ENCODE assay signal across 8 mouse cellular contexts in genomic region chr12:83486671-83487461, GRCm38 (mm10). TPM values are rescaled to one million over a fixed set of nuclear protein-coding genes. Genes with fewer than 3 reads are reported as not detected.
A peak's percentile ranks its signal among the peaks of the same experiment; 100 is the strongest.
DNase-seq lines count a peak whose midpoint lies in the region; ATAC-seq and TF ChIP-seq lines count a peak whose summit lies in the region.

No protein-coding gene starts in this region.

- no peaks in the 10 kb centered on the region; the same call in 1 of the 2 replicates for H3K4me1 ChIP-seq in embryonic fibroblast, embryonic 13.5 days (ENCODE audit: control insufficient read depth, insufficient read depth, low read length)
- peaks cover 12 to 34% of the 10 kb centered on the region in 2 experiments for H3K4me1 ChIP-seq in heart, embryonic 14.5 days (ENCODE audit: control insufficient read depth in 2 of 2, insufficient read depth in 2 of 2, low read length in 2 of 2)
- H3K4me1 ChIP-seq in kidney, embryonic 16.5 days (ENCODE audit: insufficient read depth, low read length) = peaks cover 32% of the 10 kb centered on the region
- H3K4me1 ChIP-seq in lung, adult 2 months (ENCODE audit: control insufficient read depth, insufficient read depth, low read length) = peaks cover 2% of the 10 kb centered on the region; the same call in 1 of the 2 replicates
- H3K4me1 ChIP-seq in olfactory bulb, adult 2 months (ENCODE audit: control insufficient read depth, insufficient read depth, low read length) = peaks cover 6% of the 10 kb centered on the region; the same call in 1 of the 2 replicates

- TF ChIP-seq CTCF in embryonic fibroblast, embryonic 13.5 days (IDR thresholded peaks at IDR 0.05; ENCODE audit: borderline replicate concordance, insufficient read depth, low read length) = no peak
- no peak for TF ChIP-seq CTCF in lung, adult 2 months (IDR thresholded peaks at IDR 0.05; ENCODE audit: insufficient read depth, low read length)
- 0 out of 2 replicates have a peak, but pooled peaks have one; percentile 4 for TF ChIP-seq CTCF in olfactory bulb, adult 2 months (IDR thresholded peaks at IDR 0.05; ENCODE audit: insufficient read depth, low read depth, low read length)

- peak; percentile 37; the same call in 1 of the 2 replicates for ATAC-seq in heart, embryonic 14.5 days (ENCODE audit: insufficient number of reproducible peaks, insufficient read depth, low FRiP score, low read depth)
- ATAC-seq in kidney, embryonic 16.5 days (ENCODE audit: low FRiP score, low TSS enrichment) = peak; percentile 79

- WGBS in heart, embryonic 14.5 days = under 1% methylated on average over 69 of the region's 73 CpGs
- 0% methylated on average over 73 of the region's 73 CpGs for WGBS in kidney, embryonic 16.5 days
- under 1% methylated on average over 73 of the region's 73 CpGs for WGBS in lung, adult 2 months
- WGBS in olfactory bulb, adult 2 months = under 1% methylated on average over 73 of the region's 73 CpGs

- H3K36me3 ChIP-seq in heart, embryonic 14.5 days (ENCODE audit: control insufficient read depth, insufficient read depth, low read length) = no peaks in the 10 kb centered on the region
- H3K36me3 ChIP-seq in kidney, embryonic 16.5 days (ENCODE audit: insufficient read depth, low read length) = no peaks in the 10 kb centered on the region

- peak overlapping the region; percentile 55 for H3K4me3 ChIP-seq in embryonic fibroblast, embryonic 13.5 days (ENCODE audit: insufficient read depth, low read length)
- H3K4me3 ChIP-seq in heart, embryonic 14.5 days (ENCODE audit: control insufficient read depth in 1 of 2, insufficient read depth in 1 of 2, low read depth in 1 of 2, low read length in 2 of 2) = peak overlapping the region; percentile 80 to 98
- peak overlapping the region; percentile 83 for H3K4me3 ChIP-seq in kidney, embryonic 16.5 days (ENCODE audit: low read length)
- peak overlapping the region; percentile 65 for H3K4me3 ChIP-seq in lung, adult 2 months (replicated peaks; ENCODE audit: extremely low read depth, low read depth, low read length)
- peak overlapping the region; percentile 73 for H3K4me3 ChIP-seq in olfactory bulb, adult 2 months (ENCODE audit: insufficient read depth, low read depth, low read length)

- H3K9ac ChIP-seq in heart, embryonic 14.5 days (ENCODE audit: low read length) = peak overlapping the region; percentile 93
- peak overlapping the region; percentile 82 for H3K9ac ChIP-seq in kidney, embryonic 16.5 days (replicated peaks; ENCODE audit: low read length)

- no peak overlapping the region for H3K27ac ChIP-seq in embryonic fibroblast, embryonic 13.5 days (ENCODE audit: insufficient read depth, low read length)
- peak overlapping the region; percentile 88 to 89 for H3K27ac ChIP-seq in heart, embryonic 14.5 days (replicated peaks in 1 of 2; ENCODE audit: control insufficient read depth in 1 of 2, insufficient read depth in 1 of 2, low read depth in 2 of 2, low read length in 2 of 2)
- peak overlapping the region; percentile 90 for H3K27ac ChIP-seq in kidney, embryonic 16.5 days (ENCODE audit: low read length)
- peak overlapping the region; percentile 73 for H3K27ac ChIP-seq in olfactory bulb, adult 2 months (ENCODE audit: insufficient read depth, low read depth, low read length)

- no peak for TF ChIP-seq POLR2A in embryonic fibroblast, embryonic 13.5 days (IDR thresholded peaks at IDR 0.05; ENCODE audit: low read depth, low read length)
- TF ChIP-seq POLR2A in lung, adult 2 months (IDR thresholded peaks at IDR 0.05; ENCODE audit: borderline replicate concordance, extremely low read depth, low read depth, low read length) = no peak
- TF ChIP-seq POLR2A in olfactory bulb, adult 2 months (IDR thresholded peaks at IDR 0.05; ENCODE audit: insufficient read depth, low read depth, low read length) = no peak

- no peaks in the 10 kb centered on the region for H3K27me3 ChIP-seq in heart, embryonic 14.5 days (ENCODE audit: control insufficient read depth, insufficient read depth, low read length)
- H3K27me3 ChIP-seq in kidney, embryonic 16.5 days (ENCODE audit: insufficient read depth, low read length) = peaks cover 2% of the 10 kb centered on the region; the same call in 1 of the 2 replicates

- peak overlapping the region; percentile 80 for H3K4me2 ChIP-seq in heart, embryonic 14.5 days (ENCODE audit: low read length)
- peak overlapping the region; percentile 99 for H3K4me2 ChIP-seq in kidney, embryonic 16.5 days (replicated peaks; ENCODE audit: low read depth, low read length)

- H3K9me3 ChIP-seq in heart, embryonic 14.5 days (ENCODE audit: control insufficient read depth, low read length) = peaks cover 5% of the 10 kb centered on the region
- peaks cover 4% of the 10 kb centered on the region; the same call in 1 of the 2 replicates for H3K9me3 ChIP-seq in kidney, embryonic 16.5 days (ENCODE audit: low read length)

- DNase-seq in CD8-positive naive resting alpha-beta T cell, adult 2 months (ENCODE audit: low read depth in 2 of 2, low spot score in 2 of 2) = peak; percentile 19 to 32
- peak; percentile 14 to 15 for DNase-seq in adrenal gland, postnatal 4 days (ENCODE audit: low spot score in 2 of 2)
- DNase-seq in lung, adult 2 months = peak; percentile 43
- DNase-seq in thymus, postnatal 0 days (ENCODE audit: low spot score) = peak; percentile 33

RNA-seq across cellular contexts. Expression of gene Dpf3, which starts 0.7 kb away (rescaled TPM):
- 10 to 100 TPM in 1 of 2 experiments, 1 to 10 TPM in 1; 9.4 to 10.5 TPM for total RNA-seq in adrenal gland, postnatal 4 days (2021)
- polyA plus RNA-seq in embryonic fibroblast, embryonic 13.5 days (2011; ENCODE audit: insufficient read length, low read depth, missing spikeins) = not detected in 2 replicates
- polyA plus RNA-seq in heart, embryonic 14.5 days (2014; fragmentation: Nextera tagmentation; extraction: Ambion mirVana) = 23.2 and 25.1 TPM in 2 replicates
- 12.2 and 14.3 TPM in 2 replicates for polyA plus RNA-seq in kidney, embryonic 16.5 days (2015; fragmentation: Nextera tagmentation; extraction: Ambion mirVana)
- 0.69 and 1.2 TPM in 2 replicates for polyA plus RNA-seq in lung, adult 2 months (2012; rRNA removed)
- polyA plus RNA-seq in olfactory bulb, adult 2 months (2012; ENCODE audit: insufficient read depth, insufficient read length, low replicate concordance, missing spikeins) = not detected in 2 replicates
- 0.78 and 1.1 TPM in 2 replicates for polyA plus RNA-seq in thymus, postnatal 0 days (2015; fragmentation: Nextera tagmentation; extraction: Ambion mirVana)

RNA-seq across cellular contexts. Expression of gene Dcaf4, which starts 33.4 kb away (rescaled TPM):
- 10 to 100 TPM; 75.0 to 80.7 TPM for total RNA-seq in adrenal gland, postnatal 4 days (2021)
- polyA plus RNA-seq in embryonic fibroblast, embryonic 13.5 days (2011; ENCODE audit: insufficient read length, low read depth, missing spikeins) = 19.9 and 21.6 TPM in 2 replicates
- 24.2 and 27.5 TPM in 2 replicates for polyA plus RNA-seq in heart, embryonic 14.5 days (2014; fragmentation: Nextera tagmentation; extraction: Ambion mirVana)
- 30.1 and 31.7 TPM in 2 replicates for polyA plus RNA-seq in kidney, embryonic 16.5 days (2015; fragmentation: Nextera tagmentation; extraction: Ambion mirVana)
- 10.1 and 19.5 TPM in 2 replicates for polyA plus RNA-seq in lung, adult 2 months (2012; rRNA removed)
- not detected in 2 replicates for polyA plus RNA-seq in olfactory bulb, adult 2 months (2012; ENCODE audit: insufficient read depth, insufficient read length, low replicate concordance, missing spikeins)
- polyA plus RNA-seq in thymus, postnatal 0 days (2015; fragmentation: Nextera tagmentation; extraction: Ambion mirVana) = 25.0 and 26.2 TPM in 2 replicates
